Mouse (Mus musculus) lung, postnatal 14 days (tissue): Measurements from ENCODE around the gene Rilp.

Experiments used
- DNase-seq: peaks from one replicate; pipeline ENCODE4 v3.0.0; 2021

Gene Rilp

DNA sequence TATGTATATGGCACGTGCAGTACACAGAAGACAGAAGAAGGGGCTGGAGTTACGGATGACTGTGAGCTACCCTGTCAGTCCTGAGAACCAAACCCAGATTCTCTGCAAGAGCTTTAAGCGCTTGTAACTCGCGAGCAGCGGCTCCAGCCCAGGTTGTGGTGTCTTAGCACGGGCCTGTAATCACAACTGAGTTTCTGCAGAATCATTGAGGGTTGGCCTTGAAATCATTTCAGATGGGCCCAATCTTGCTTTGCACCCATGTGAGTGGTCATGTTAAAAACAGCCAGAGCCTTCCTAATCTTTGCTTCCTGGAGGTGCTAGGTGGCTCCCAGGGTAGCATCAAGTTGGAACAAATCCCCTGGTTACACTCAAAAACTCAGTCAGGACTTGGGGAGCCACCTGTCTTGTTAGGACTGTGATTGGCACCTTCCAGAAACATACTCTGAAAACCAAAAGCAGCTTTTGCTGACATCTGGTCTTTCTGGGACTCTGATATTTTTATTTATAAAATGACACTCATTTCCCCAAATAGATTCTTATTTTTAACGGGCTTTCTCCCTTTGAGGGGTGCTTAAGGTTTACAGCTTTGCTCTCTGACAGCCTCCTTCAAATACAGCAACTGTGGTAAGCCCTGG is 50.1 kb downstream of the Rilp start:
- no peak for DNase-seq

GRCm38 (mm10) chr11:75560530-75561409 is 50.9 kb downstream of the Rilp start:
- no peak for DNase-seq

DNA sequence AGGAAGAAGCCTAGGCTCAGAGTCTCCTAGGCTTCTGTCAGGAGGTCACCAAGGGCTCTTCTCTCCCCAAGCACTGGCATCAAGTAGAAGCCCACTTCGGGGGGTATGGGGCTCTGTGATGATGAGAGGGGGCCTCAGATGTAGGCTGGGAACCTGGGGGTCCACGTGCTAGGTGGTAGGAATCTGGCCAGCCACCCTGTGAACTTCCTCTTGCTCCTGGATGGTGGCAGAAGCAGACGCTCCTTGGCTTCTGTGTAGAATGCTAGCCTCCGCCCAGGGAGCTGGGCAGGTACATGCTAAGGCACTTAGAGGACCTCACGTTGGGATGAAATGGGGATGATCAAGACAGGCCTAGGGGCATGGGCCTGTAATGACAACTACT is 51.5 kb downstream of the Rilp start:
- no peak for DNase-seq
